Mouse (Mus musculus): ENCODE results near the gene Vmn1r198.
"Not testable (repeated sequence)": the region's sequence is repeated elsewhere in the genome, so short reads cannot be mapped to it uniquely, and the experiment has no call there.

Gene Vmn1r198

GRCm38 (mm10) chr13:22350064-22350463, at the start of gene Vmn1r198:
Vmn1r198 (plus strand) TSS chr13:22350364.
- in situ Hi-C loops (cut with MboI; ENCODE audit: low sequenced_read_pairs): no loop called here

- in situ Hi-C loops (cut with MboI; ENCODE audit: low sequenced_read_pairs): not testable (repeated sequence)
Observed at GRCm38 (mm10) chr13:22308075-22308474, 42.1 kb upstream of the Vmn1r198 start.

- in situ Hi-C loops (cut with MboI; ENCODE audit: low sequenced_read_pairs): no loop called here
Observed at GRCm38 (mm10) chr13:22315361-22315760, 34.8 kb upstream of the Vmn1r198 start.

DNA sequence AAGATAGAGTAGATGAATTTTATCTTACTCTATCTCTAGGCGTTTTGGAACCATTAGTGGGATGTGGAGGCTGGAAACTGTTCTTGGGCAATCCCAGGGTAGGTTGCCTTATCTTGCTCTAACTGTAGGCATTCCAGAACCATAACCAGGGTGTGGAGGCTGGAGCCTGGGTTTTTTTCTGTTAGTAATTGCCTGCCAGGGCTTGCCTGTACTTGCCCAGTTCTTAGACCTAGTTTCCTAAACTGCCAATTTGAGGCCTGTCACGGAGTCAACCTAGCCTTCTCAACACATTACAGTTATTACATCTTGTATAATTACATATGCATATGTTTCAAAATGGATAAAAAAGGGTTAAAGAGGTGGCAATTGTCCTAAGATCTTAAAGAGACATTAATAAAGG, 32.8 kb upstream of the Vmn1r198 start:
- in situ Hi-C loops (cut with MboI; ENCODE audit: low sequenced_read_pairs): no loop called here

GRCm38 (mm10) chr13:22320091-22320490, 30.1 kb upstream of the Vmn1r198 start:
- in situ Hi-C loops (cut with MboI; ENCODE audit: low sequenced_read_pairs): no loop called here

GRCm38 (mm10) chr13:22324289-22324688, 25.9 kb upstream of the Vmn1r198 start, which contains the start of gene Vmn1r197:
Vmn1r197 (plus strand) TSS chr13:22324589.
- in situ Hi-C loops (cut with MboI; ENCODE audit: low sequenced_read_pairs): no loop called here

GRCm38 (mm10) chr13:22333269-22333668, 16.9 kb upstream of the Vmn1r198 start:
- in situ Hi-C loops (cut with MboI; ENCODE audit: low sequenced_read_pairs): no loop called here

GRCm38 (mm10) chr13:22335565-22335964, 14.6 kb upstream of the Vmn1r198 start:
- in situ Hi-C loops (cut with MboI; ENCODE audit: low sequenced_read_pairs): no loop called here

DNA sequence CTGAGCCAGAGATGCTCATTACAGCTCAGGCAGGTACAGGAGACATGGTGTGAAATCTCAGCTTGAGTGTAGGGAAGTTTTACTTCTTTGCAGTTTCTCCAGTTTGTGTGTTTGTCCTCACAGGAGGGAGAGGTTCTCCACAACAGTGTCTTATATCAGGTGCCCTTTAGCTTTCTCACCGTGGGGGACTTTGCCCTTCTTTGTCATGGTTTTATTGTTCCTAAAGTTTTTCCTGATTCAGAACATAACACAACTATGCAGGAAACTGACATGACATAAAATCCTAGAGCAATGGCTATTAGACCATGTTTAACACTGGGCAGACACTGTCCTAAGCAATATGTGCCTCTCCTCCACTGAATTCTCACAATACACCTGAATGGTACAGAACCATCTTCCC, 649 bp downstream of the Vmn1r198 start:
- in situ Hi-C loops (cut with MboI; ENCODE audit: low sequenced_read_pairs): no loop called here

- in situ Hi-C loops (cut with MboI; ENCODE audit: low sequenced_read_pairs): no loop called here
Observed at GRCm38 (mm10) chr13:22379518-22379917, 29.4 kb downstream of the Vmn1r198 start, which contains the start of gene Vmn1r199. Vmn1r199 (plus strand) TSS chr13:22379818.

DNA sequence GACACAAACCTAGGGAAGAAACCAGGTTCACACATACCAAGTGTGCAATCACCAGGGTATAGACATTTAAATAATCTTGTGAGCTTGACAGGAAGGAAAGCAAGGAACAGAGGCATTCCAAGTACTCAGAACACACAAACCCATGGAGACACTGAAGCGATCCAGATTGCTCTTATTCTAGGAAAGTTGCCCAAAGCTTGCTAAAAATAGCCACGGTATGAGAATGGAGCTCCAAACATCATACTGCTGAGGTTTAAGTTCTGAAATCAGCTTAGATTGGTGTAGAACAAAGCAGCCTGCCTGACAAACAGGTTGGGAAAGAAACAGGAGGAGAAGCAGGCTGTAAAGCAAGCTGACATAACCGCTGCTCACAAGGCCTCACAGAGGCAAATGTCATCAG, 31.0 kb downstream of the Vmn1r198 start:
- in situ Hi-C loops (cut with MboI; ENCODE audit: low sequenced_read_pairs): not testable (repeated sequence)

DNA sequence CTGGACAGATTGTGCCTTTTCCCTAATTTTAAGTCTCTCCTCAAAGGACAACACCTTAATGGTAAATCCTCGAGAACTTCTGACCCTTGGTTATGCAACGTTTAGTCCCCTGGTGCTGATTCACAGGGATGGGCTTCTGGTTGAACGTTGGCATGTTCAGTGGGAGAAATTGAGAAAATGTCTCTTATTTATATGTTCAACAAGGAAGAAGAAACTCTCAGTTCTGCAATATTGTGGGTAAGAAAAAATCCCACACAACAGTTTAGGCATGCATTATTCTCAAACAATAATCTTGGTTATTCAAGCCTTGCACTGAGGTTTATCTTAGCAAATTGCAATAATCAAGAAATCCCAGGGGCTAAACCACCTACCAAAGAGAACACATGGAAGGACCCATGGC, 33.2 kb downstream of the Vmn1r198 start:
- in situ Hi-C loops (cut with MboI; ENCODE audit: low sequenced_read_pairs): no loop called here

GRCm38 (mm10) chr13:22387050-22387449, 36.9 kb downstream of the Vmn1r198 start:
- in situ Hi-C loops (cut with MboI; ENCODE audit: low sequenced_read_pairs): no loop called here

DNA sequence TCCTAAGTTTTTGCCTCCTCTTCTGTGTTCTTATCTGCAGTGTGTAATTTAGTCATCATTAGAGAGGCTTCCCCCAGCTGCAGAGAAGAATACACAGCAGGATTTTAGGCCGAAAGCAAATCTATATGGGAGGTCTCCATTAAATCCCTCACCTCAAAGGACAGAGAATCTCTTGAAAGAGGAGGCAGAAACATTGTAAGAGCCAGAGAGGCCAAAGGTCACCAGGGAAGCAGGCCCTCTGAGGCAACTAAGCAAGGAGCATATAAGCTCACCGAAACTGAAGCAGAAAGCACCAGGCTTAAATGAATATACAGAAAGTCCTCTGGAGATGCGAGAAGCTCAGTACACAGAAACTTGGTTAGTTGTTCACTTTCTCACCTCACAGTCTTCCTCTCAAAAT, 39.9 kb downstream of the Vmn1r198 start, which contains the start of gene Vmn1r200:
Gene Vmn1r200 (plus strand): TSS at position 301 of the 400 bp plus-strand sequence.
- in situ Hi-C loops (cut with MboI; ENCODE audit: low sequenced_read_pairs): no loop called here

GRCm38 (mm10) chr13:22402978-22403377, 52.8 kb downstream of the Vmn1r198 start:
- in situ Hi-C loops (cut with MboI; ENCODE audit: low sequenced_read_pairs): no loop called here

All from CH12F3 (cell line).